Mouse (Mus musculus) forebrain, embryonic 13.5 days (tissue): ENCODE measurements at regions not wholly inside any gene's neighbourhood (a gene's known extent, or its start where the extent isn't known, plus 50 kb on each side); places are given as distances from the start of the nearest gene placed in this dataset.
A peak's percentile ranks its signal among the peaks of the same experiment; 100 is the strongest.

Source experiments
- ATAC-seq: fragments of 200-750 bp; cut with Nextera tagmentation; 2 replicates; pipeline ENCODE4 v1.8.0; 2017
- H3K27ac ChIP-seq: fragments of 300-500 bp; sonication (generic); 2 replicates; pipeline ENCODE4 v1.5.1; 2015; ENCODE audit warnings: inconsistent platforms, mild to moderate bottlenecking, moderate library complexity
- H3K27me3 ChIP-seq: fragments of 300-500 bp; sonication (generic); 2 replicates; pipeline ENCODE4 v1.6.1; 2015; ENCODE audit warnings: mild to moderate bottlenecking, inconsistent platforms
- H3K36me3 ChIP-seq: fragments of 300-500 bp; sonication (generic); 2 replicates; pipeline ENCODE4 v1.6.1; 2015; ENCODE audit warnings: mild to moderate bottlenecking, inconsistent platforms; ENCODE audit not compliant: poor library complexity, severe bottlenecking
- H3K4me1 ChIP-seq: fragments of 300-500 bp; sonication (generic); 2 replicates; pipeline ENCODE4 v1.6.1; 2015; ENCODE audit warnings: inconsistent platforms
- H3K4me2 ChIP-seq: fragments of 300-500 bp; sonication (generic); 2 replicates; pipeline ENCODE4 v1.6.1; 2015; ENCODE audit warnings: inconsistent platforms, mild to moderate bottlenecking, moderate library complexity
- H3K4me3 ChIP-seq: fragments of 300-500 bp; sonication (generic); 2 replicates; pipeline ENCODE4 v1.5.1; 2015; ENCODE audit warnings: mild to moderate bottlenecking, inconsistent platforms
- H3K9ac ChIP-seq: fragments of 300-500 bp; sonication (generic); 2 replicates; pipeline ENCODE4 v1.6.1; 2015; ENCODE audit warnings: mild to moderate bottlenecking, inconsistent platforms
- H3K9me3 ChIP-seq: fragments of 300-500 bp; sonication (generic); replicated peaks from 2 replicates; pipeline ENCODE4 v1.6.1; 2016; ENCODE audit warnings: inconsistent platforms
- WGBS: fragments of 180-500 bp; shearing (Covaris S2); methylation state at CpG from one replicate; pipeline ENCODE4 v1.1.7; 2015; 5-methylcytosine and 5-hydroxymethylcytosine counted together

GRCm38 (mm10) chr2:9650082-9650481 is 231.0 kb upstream of the 4930412O13Rik start:
- no peak for ATAC-seq

GRCm38 (mm10) chr2:9658880-9659279 is 222.2 kb upstream of the 4930412O13Rik start:
- Histone ChIP-seq H3K9ac (no peak overlapping the region), H3K4me2 (no peak overlapping the region), H3K4me1 (no peaks in the 10 kb centered on the region), H3K4me3 (no peak overlapping the region), H3K36me3 (no peaks in the 10 kb centered on the region), H3K27me3 (no peaks in the 10 kb centered on the region), H3K9me3 (no peaks in the 10 kb centered on the region), H3K27ac (no peak overlapping the region)
- 94% methylated on average over 4 of the region's 4 CpGs for WGBS
- ATAC-seq = no peak

More at GRCm38 (mm10) chr2:9650082-9650481, 231.0 kb upstream of the 4930412O13Rik start:
- Histone ChIP-seq H3K4me2 (no peak overlapping the region), H3K27ac (no peak overlapping the region), H3K9ac (no peak overlapping the region), H3K4me3 (no peak overlapping the region), H3K36me3 (no peaks in the 10 kb centered on the region), H3K9me3 (no peaks in the 10 kb centered on the region), H3K4me1 (no peaks in the 10 kb centered on the region), H3K27me3 (no peaks in the 10 kb centered on the region)
- WGBS = 92% methylated on average over 1 of the region's 1 CpGs

GRCm38 (mm10) chr2:9669621-9670020 is 211.4 kb upstream of the 4930412O13Rik start:
- no peak overlapping the region for H3K27ac ChIP-seq
- no peaks in the 10 kb centered on the region for H3K4me1 ChIP-seq
- H3K36me3 ChIP-seq = no peaks in the 10 kb centered on the region
- no peak overlapping the region for H3K9ac ChIP-seq
- ATAC-seq = no peak
- no peaks in the 10 kb centered on the region for H3K27me3 ChIP-seq
- H3K9me3 ChIP-seq = no peaks in the 10 kb centered on the region
- no peak overlapping the region for H3K4me2 ChIP-seq
- no peak overlapping the region for H3K4me3 ChIP-seq
- 80% methylated on average over 4 of the region's 4 CpGs for WGBS

GRCm38 (mm10) chr2:9681691-9682152 is 199.3 kb upstream of the 4930412O13Rik start:
- Histone ChIP-seq H3K4me1 (no peaks in the 10 kb centered on the region), H3K4me3 (no peak overlapping the region), H3K9me3 (no peaks in the 10 kb centered on the region), H3K36me3 (no peaks in the 10 kb centered on the region), H3K27me3 (no peaks in the 10 kb centered on the region), H3K4me2 (no peak overlapping the region), H3K27ac (no peak overlapping the region), H3K9ac (no peak overlapping the region)
- no peak for ATAC-seq
- WGBS = 78% methylated on average over 7 of the region's 7 CpGs

GRCm38 (mm10) chr2:9683673-9684210 is 197.3 kb upstream of the 4930412O13Rik start:
- H3K9ac ChIP-seq = no peak overlapping the region
- H3K9me3 ChIP-seq = no peaks in the 10 kb centered on the region
- no peaks in the 10 kb centered on the region for H3K36me3 ChIP-seq
- no peak overlapping the region for H3K4me2 ChIP-seq
- 91% methylated on average over 2 of the region's 2 CpGs for WGBS
- no peak overlapping the region for H3K27ac ChIP-seq
- H3K27me3 ChIP-seq = no peaks in the 10 kb centered on the region
- no peaks in the 10 kb centered on the region for H3K4me1 ChIP-seq
- ATAC-seq = no peak
- H3K4me3 ChIP-seq = no peak overlapping the region

GRCm38 (mm10) chr2:9688176-9688575 is 192.9 kb upstream of the 4930412O13Rik start:
- H3K4me2 ChIP-seq = no peak overlapping the region
- H3K27me3 ChIP-seq = no peaks in the 10 kb centered on the region
- H3K36me3 ChIP-seq = no peaks in the 10 kb centered on the region
- H3K4me1 ChIP-seq = no peaks in the 10 kb centered on the region
- no peak overlapping the region for H3K9ac ChIP-seq
- WGBS = 91% methylated on average over 7 of the region's 7 CpGs
- ATAC-seq = no peak
- H3K27ac ChIP-seq = no peak overlapping the region
- no peaks in the 10 kb centered on the region for H3K9me3 ChIP-seq
- no peak overlapping the region for H3K4me3 ChIP-seq

- Histone ChIP-seq H3K4me2 (no peak overlapping the region), H3K4me3 (no peak overlapping the region), H3K27me3 (no peaks in the 10 kb centered on the region), H3K9me3 (no peaks in the 10 kb centered on the region), H3K27ac (no peak overlapping the region), H3K9ac (no peak overlapping the region), H3K36me3 (no peaks in the 10 kb centered on the region), H3K4me1 (no peaks in the 10 kb centered on the region)
- ATAC-seq = no peak
- 84% methylated on average over 5 of the region's 5 CpGs for WGBS
Measured at GRCm38 (mm10) chr2:9689518-9689917, 191.5 kb upstream of the 4930412O13Rik start.

GRCm38 (mm10) chr2:9691506-9691905 is 189.5 kb upstream of the 4930412O13Rik start:
- Histone ChIP-seq H3K27ac (no peak overlapping the region), H3K4me3 (no peak overlapping the region), H3K9me3 (no peaks in the 10 kb centered on the region), H3K9ac (no peak overlapping the region), H3K4me1 (no peaks in the 10 kb centered on the region), H3K4me2 (no peak overlapping the region), H3K36me3 (no peaks in the 10 kb centered on the region), H3K27me3 (no peaks in the 10 kb centered on the region)
- WGBS = 74% methylated on average over 5 of the region's 5 CpGs
- ATAC-seq = no peak

GRCm38 (mm10) chr2:9691906-9692305 is 189.1 kb upstream of the 4930412O13Rik start:
- no peak overlapping the region for H3K4me3 ChIP-seq
- H3K9ac ChIP-seq = no peak overlapping the region
- H3K27me3 ChIP-seq = no peaks in the 10 kb centered on the region
- no peaks in the 10 kb centered on the region for H3K36me3 ChIP-seq
- 86% methylated on average over 8 of the region's 8 CpGs for WGBS
- no peak for ATAC-seq
- no peak overlapping the region for H3K4me2 ChIP-seq
- H3K9me3 ChIP-seq = no peaks in the 10 kb centered on the region
- H3K27ac ChIP-seq = no peak overlapping the region
- H3K4me1 ChIP-seq = no peaks in the 10 kb centered on the region

- Histone ChIP-seq H3K4me2 (no peak overlapping the region), H3K4me3 (no peak overlapping the region), H3K9ac (no peak overlapping the region), H3K9me3 (no peaks in the 10 kb centered on the region), H3K27me3 (no peaks in the 10 kb centered on the region), H3K27ac (no peak overlapping the region), H3K4me1 (no peaks in the 10 kb centered on the region), H3K36me3 (no peaks in the 10 kb centered on the region)
- ATAC-seq = no peak
- 72% methylated on average over 9 of the region's 9 CpGs for WGBS
Measured at GRCm38 (mm10) chr2:9693351-9693750, 187.7 kb upstream of the 4930412O13Rik start.

GRCm38 (mm10) chr2:9694178-9694577 is 186.9 kb upstream of the 4930412O13Rik start:
- Histone ChIP-seq H3K36me3 (no peaks in the 10 kb centered on the region), H3K4me2 (no peak overlapping the region), H3K9ac (no peak overlapping the region)

GRCm38 (mm10) chr2:9697591-9698345 is 183.3 kb upstream of the 4930412O13Rik start:
- Histone ChIP-seq H3K9ac (no peak overlapping the region), H3K27ac (no peak overlapping the region), H3K36me3 (no peaks in the 10 kb centered on the region), H3K27me3 (no peaks in the 10 kb centered on the region), H3K9me3 (no peaks in the 10 kb centered on the region), H3K4me1 (no peaks in the 10 kb centered on the region), H3K4me3 (no peak overlapping the region), H3K4me2 (no peak overlapping the region)
- no peak for ATAC-seq
- WGBS = 84% methylated on average over 6 of the region's 6 CpGs

More at GRCm38 (mm10) chr2:9694178-9694577, 186.9 kb upstream of the 4930412O13Rik start:
- no peak overlapping the region for H3K4me3 ChIP-seq
- ATAC-seq = 0 out of 2 replicates have a peak, but pooled peaks have one; percentile 27
- WGBS = 85% methylated on average over 8 of the region's 8 CpGs
- H3K27me3 ChIP-seq = no peaks in the 10 kb centered on the region
- H3K9me3 ChIP-seq = no peaks in the 10 kb centered on the region
- no peak overlapping the region for H3K27ac ChIP-seq
- no peaks in the 10 kb centered on the region for H3K4me1 ChIP-seq
